Mouse (Mus musculus) layer of hippocampus, adult 9-11 months (tissue): Measurements from ENCODE around the gene Gm15056.

ENCODE experiments used
- DNase-seq: peaks from one replicate; pipeline ENCODE4 v3.0.0; 2022

Gene Gm15056

GRCm38 (mm10) chr8:20902527-20902926 is at the start of gene Gm15056:
Gene Gm15056, minus strand, starts transcription at chr8:20902627.
- no peak for DNase-seq

DNA sequence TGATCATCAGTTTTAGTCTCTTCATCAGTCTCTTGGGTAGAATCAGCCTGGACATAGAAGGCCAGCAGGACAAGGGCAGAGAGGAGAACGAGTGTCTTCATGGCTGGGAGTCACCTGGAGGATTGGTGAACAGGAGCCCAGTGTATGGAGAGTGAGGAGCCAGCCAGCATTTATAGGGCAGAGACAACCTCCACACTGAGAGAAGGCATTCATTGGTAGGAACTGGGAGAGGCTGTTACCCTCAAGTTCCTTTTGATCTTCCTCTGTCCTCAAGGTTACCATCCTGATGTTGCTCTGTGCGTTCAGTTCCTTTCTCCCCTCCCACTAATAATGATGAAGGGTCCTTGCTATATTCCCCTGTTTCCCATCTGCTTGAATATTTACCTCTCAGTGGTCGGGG is 42.2 kb upstream of the Gm15056 start, which contains the start of gene AY761185:
AY761185 (minus strand) TSS at position 101 of the 400 bp plus-strand sequence.
- DNase-seq = no peak

DNA sequence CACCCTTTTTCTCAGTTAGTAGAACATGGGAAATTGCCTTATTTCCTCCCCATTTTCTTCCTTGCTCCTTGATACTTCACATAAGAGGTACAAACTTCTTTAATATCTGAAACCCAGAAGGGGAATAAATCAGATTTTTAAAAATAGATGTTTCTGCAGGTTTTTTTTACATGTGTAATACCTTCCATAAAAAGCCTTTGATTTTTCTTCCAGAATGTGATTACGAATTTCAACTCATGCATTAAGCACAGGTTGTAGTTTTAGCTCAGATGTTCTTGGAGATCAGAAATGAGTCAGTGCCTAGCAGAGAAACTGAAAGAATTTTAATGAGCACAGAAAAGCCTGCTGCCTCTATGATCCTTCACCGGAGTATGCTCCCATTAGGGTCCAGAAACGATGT is 19.5 kb upstream of the Gm15056 start, which contains the start of gene Gm6040:
Gm6040 (minus strand) TSS at position 101 of the 400 bp plus-strand sequence.
- DNase-seq = no peak

DNA sequence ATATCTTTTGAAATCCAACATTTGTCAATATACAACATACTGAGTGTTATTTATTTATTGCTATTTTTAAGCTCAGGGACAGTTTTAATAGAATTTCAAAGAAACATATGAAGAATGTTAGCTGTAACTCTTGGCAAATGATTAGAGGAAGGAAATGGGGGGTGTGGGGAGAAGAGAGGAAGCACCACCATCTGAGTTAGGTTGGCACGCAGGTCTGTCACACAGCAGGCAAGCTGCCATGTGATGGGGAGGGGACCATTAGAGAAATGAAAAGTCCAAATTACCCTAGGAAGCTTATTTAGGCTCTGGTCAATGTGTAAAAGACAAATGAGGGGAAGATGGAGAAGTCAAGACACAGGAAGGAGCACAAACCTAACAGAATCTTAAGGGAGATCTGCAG is 9.9 kb upstream of the Gm15056 start:
- DNase-seq = no peak

- no peak for DNase-seq
Observed at GRCm38 (mm10) chr8:20908256-20908655, 5.8 kb upstream of the Gm15056 start.

DNA sequence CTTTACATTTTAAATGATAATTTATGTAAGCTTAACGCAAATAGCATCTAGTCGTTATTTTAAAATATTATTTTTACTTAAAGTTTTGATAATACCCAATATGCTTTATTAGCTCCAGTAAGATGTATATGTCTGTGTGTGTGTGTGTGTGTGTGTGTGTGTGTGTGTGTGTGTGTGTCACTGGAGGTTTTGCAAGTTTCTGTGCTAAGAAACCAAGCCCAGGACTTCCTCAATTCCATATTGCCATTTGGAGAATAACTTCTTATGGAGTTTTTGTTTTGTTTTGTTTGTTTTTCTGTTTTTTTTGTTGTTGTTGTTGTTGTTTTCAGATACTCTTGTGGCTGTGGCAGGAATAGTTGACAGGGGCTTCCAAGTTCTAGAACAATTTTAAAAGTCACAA is 4.7 kb upstream of the Gm15056 start:
- DNase-seq = no peak

DNA sequence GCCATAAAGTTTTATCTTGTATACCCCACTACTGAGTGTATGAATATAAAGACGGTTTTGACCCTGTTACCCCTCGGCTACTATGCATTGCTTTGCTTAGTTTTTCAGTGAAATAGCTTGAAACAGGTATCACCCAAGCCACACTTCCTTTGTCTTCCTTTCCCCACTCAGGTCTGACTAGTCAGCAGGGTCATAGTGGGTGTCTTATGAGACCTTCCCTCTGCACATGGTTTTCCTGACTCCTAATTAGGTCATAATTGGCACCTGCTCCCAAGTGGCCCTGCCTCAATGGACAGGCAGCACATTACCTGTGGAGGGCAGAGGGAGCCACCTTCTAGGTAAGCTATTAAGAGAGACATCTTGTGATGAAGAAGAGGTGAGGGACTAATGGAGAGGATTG is 10.1 kb downstream of the Gm15056 start, which contains the start of gene Defb33:
Defb33 (plus strand) TSS at position 301 of the 400 bp plus-strand sequence.
- DNase-seq = no peak

GRCm38 (mm10) chr8:20874608-20875007 is 27.8 kb downstream of the Gm15056 start:
- DNase-seq = no peak
